Mouse (Mus musculus) A20 (cell line): ENCODE measurements around the gene Cit.
"Not testable (repeated sequence)": the region's sequence is repeated elsewhere in the genome, so short reads cannot be mapped to it uniquely, and the experiment has no call there.

Experiments used
- DNase-seq: peaks from one replicate; pipeline ENCODE4 v3.0.0-alpha.2; 2011; ENCODE audit warnings: low read depth, low spot score

Gene Cit

GRCm38 (mm10) chr5:115844766-115845634 lies at the start of gene Cit:
TSS of gene Cit (plus strand) at chr5:115845278.
- peak; percentile 96 for DNase-seq

GRCm38 (mm10) chr5:115799016-115799894 lies 45.8 kb upstream of the Cit start:
- DNase-seq = peak; percentile 19

- no peak for DNase-seq
These were observed 45.2 kb upstream of the Cit start for GRCm38 (mm10) chr5:115799895-115800232.

- DNase-seq = no peak
These were observed 32.8 kb upstream of the Cit start for GRCm38 (mm10) chr5:115812262-115812661.

GRCm38 (mm10) chr5:115817022-115817421 lies 28.1 kb upstream of the Cit start:
- DNase-seq = no peak

- DNase-seq = not testable (repeated sequence)
These were observed 27.4 kb upstream of the Cit start for GRCm38 (mm10) chr5:115817655-115818054.

- no peak for DNase-seq
These were observed 25.1 kb upstream of the Cit start for GRCm38 (mm10) chr5:115819966-115820365.

- DNase-seq = peak; percentile 29
These were observed 23.9 kb upstream of the Cit start for GRCm38 (mm10) chr5:115821200-115821599.

- no peak for DNase-seq
These were observed 23.2 kb upstream of the Cit start for GRCm38 (mm10) chr5:115821910-115822309.

- DNase-seq = no peak
These were observed 12.3 kb upstream of the Cit start for GRCm38 (mm10) chr5:115832754-115833153.

- not testable (repeated sequence) for DNase-seq
These were observed 11.3 kb upstream of the Cit start for GRCm38 (mm10) chr5:115833806-115834205.

- DNase-seq = peak; percentile 46
These were observed 9.8 kb upstream of the Cit start for GRCm38 (mm10) chr5:115835291-115835690.

GRCm38 (mm10) chr5:115838059-115838458 lies 7.0 kb upstream of the Cit start:
- DNase-seq = no peak

- DNase-seq = no peak
These were observed 4.6 kb upstream of the Cit start for GRCm38 (mm10) chr5:115840453-115840852.

GRCm38 (mm10) chr5:115840946-115841775 lies 3.9 kb upstream of the Cit start:
- DNase-seq = no peak

GRCm38 (mm10) chr5:115844368-115844765 lies 711 bp upstream of the Cit start:
- no peak for DNase-seq

- peak; percentile 23 for DNase-seq
These were observed 627 bp downstream of the Cit start for GRCm38 (mm10) chr5:115845635-115846174.

- no peak for DNase-seq
These were observed 2.1 kb downstream of the Cit start for GRCm38 (mm10) chr5:115847166-115847565.

GRCm38 (mm10) chr5:115848463-115848862 lies 3.4 kb downstream of the Cit start:
- no peak for DNase-seq

- no peak for DNase-seq
These were observed 4.3 kb downstream of the Cit start for GRCm38 (mm10) chr5:115849263-115849829.
